Mouse (Mus musculus) heart, embryonic 11.5 days (tissue): ENCODE data around the gene Banp. TPM values are rescaled to one million over a fixed set of nuclear protein-coding genes. Genes with fewer than 3 reads are reported as not detected.

Experiments
- ATAC-seq: fragments of 200-750 bp; cut with Nextera tagmentation; replicated peaks from 2 replicates; pipeline ENCODE4 v1.8.0; 2017; ENCODE audit warnings: moderate library complexity; ENCODE audit not compliant: insufficient number of reproducible peaks, low FRiP score, low TSS enrichment
- H3K27ac ChIP-seq: fragments of 300-500 bp; sonication (generic); 2 replicates; pipeline ENCODE4 v1.5.1; 2014; ENCODE audit warnings: mild to moderate bottlenecking, low read depth, low read length
- H3K27me3 ChIP-seq: fragments of 300-500 bp; sonication (generic); 2 replicates; pipeline ENCODE4 v1.6.1; 2014; ENCODE audit warnings: mild to moderate bottlenecking, low read length, mixed read lengths; ENCODE audit not compliant: control insufficient read depth, insufficient read depth
- H3K36me3 ChIP-seq: fragments of 300-500 bp; sonication (generic); 2 replicates; pipeline ENCODE4 v1.6.1; 2014; ENCODE audit warnings: mild to moderate bottlenecking, low read length, moderate library complexity, mixed read lengths; ENCODE audit not compliant: control insufficient read depth, insufficient read depth
- H3K4me1 ChIP-seq: fragments of 300-500 bp; sonication (generic); 2 replicates; pipeline ENCODE4 v1.6.1; 2014; ENCODE audit warnings: low read length; ENCODE audit not compliant: control insufficient read depth, insufficient read depth
- H3K4me2 ChIP-seq: fragments of 300-500 bp; sonication (generic); 2 replicates; pipeline ENCODE4 v1.6.1; 2014; ENCODE audit warnings: mild to moderate bottlenecking, moderate library complexity
- H3K4me3 ChIP-seq: fragments of 300-500 bp; sonication (generic); 2 replicates; pipeline ENCODE4 v1.5.1; 2014; ENCODE audit warnings: low read depth, low read length
- H3K9ac ChIP-seq: fragments of 300-500 bp; sonication (generic); 2 replicates; pipeline ENCODE4 v1.6.1; 2014; ENCODE audit warnings: mild to moderate bottlenecking, low read depth, low read length, moderate library complexity
- H3K9me3 ChIP-seq: fragments of 300-500 bp; sonication (generic); replicated peaks from 2 replicates; pipeline ENCODE4 v1.6.1; 2016; ENCODE audit warnings: low read length; ENCODE audit not compliant: control insufficient read depth
- WGBS: fragments of 180-500 bp; shearing (Covaris S2); extraction: QIAGEN DNeasy Blood & Tissue Kit; methylation state at CpG from one replicate; pipeline ENCODE4 v1.1.7; 2014; ENCODE audit not compliant: insufficient replicate concordance; 5-methylcytosine and 5-hydroxymethylcytosine counted together
- polyA plus RNA-seq: library from polyadenylated mRNA; unstranded; fragments of >200 nt; fragmentation: Nextera tagmentation; extraction: Ambion mirVana; gene quantifications from 2 replicates; pipeline ENCODE4 v1.2.1, GENCODE M21; 2014

The Banp gene
- polyA plus RNA-seq, 1 experiment from 2014 or later, result 40.1 TPM

GRCm38 (mm10) chr8:122020050-122020771 is 70.7 kb downstream of the Banp start:
- Histone ChIP-seq H3K4me2 (no peak overlapping the region), H3K4me3 (no peak overlapping the region), H3K4me1 (peaks cover 34% of the 10 kb centered on the region), H3K27me3 (no peaks in the 10 kb centered on the region), H3K9ac (no peak overlapping the region), H3K9me3 (no peaks in the 10 kb centered on the region), H3K27ac (no peak overlapping the region), H3K36me3 (peaks cover 7% of the 10 kb centered on the region)
- 80% methylated on average over 8 of the region's 8 CpGs for WGBS
- ATAC-seq, result no peak

GRCm38 (mm10) chr8:122021725-122022124 is 72.2 kb downstream of the Banp start:
- H3K4me2 ChIP-seq, result no peak overlapping the region
- no peak overlapping the region for H3K4me3 ChIP-seq
- 77% methylated on average over 2 of the region's 2 CpGs for WGBS
- peaks cover 12% of the 10 kb centered on the region for H3K36me3 ChIP-seq
- no peak overlapping the region for H3K27ac ChIP-seq
- H3K27me3 ChIP-seq, result no peaks in the 10 kb centered on the region
- no peaks in the 10 kb centered on the region for H3K9me3 ChIP-seq
- no peak overlapping the region for H3K9ac ChIP-seq
- no peak for ATAC-seq
- H3K4me1 ChIP-seq, result peaks cover 20% of the 10 kb centered on the region

- no peak overlapping the region for H3K4me2 ChIP-seq
- no peak for ATAC-seq
- H3K27me3 ChIP-seq, result no peaks in the 10 kb centered on the region
- 81% methylated on average over 6 of the region's 6 CpGs for WGBS
- H3K9ac ChIP-seq, result no peak overlapping the region
- no peak overlapping the region for H3K27ac ChIP-seq
- no peaks in the 10 kb centered on the region for H3K9me3 ChIP-seq
- peaks cover 13% of the 10 kb centered on the region for H3K36me3 ChIP-seq
- peaks cover 19% of the 10 kb centered on the region for H3K4me1 ChIP-seq
- H3K4me3 ChIP-seq, result no peak overlapping the region
Observed at GRCm38 (mm10) chr8:122022274-122022673, 72.7 kb downstream of the Banp start.

DNA sequence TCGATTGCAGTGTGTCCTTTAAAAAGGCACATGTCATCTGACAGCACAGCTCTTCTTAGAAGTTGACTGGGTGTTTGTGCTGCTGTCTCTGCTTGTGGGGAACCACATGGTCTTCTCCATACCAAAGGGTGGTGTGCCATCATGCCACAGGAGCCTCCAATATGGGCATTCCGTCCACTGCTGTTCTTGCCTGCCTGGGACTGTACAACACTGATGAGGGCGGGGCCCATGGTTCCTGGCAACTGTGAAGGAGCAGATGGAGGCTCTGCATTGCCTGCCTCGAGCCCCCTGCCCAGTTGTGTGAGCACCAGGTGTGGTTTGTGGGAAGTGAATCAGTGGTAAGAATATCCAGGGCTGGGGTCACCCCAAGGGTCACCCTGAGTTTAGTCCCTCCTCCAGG is 73.2 kb downstream of the Banp start:
- H3K9me3 ChIP-seq, result no peaks in the 10 kb centered on the region
- H3K4me1 ChIP-seq, result peaks cover 19% of the 10 kb centered on the region
- no peak overlapping the region for H3K4me2 ChIP-seq
- H3K27ac ChIP-seq, result no peak overlapping the region
- no peak for ATAC-seq
- peaks cover 13% of the 10 kb centered on the region for H3K36me3 ChIP-seq
- no peaks in the 10 kb centered on the region for H3K27me3 ChIP-seq
- no peak overlapping the region for H3K9ac ChIP-seq
- H3K4me3 ChIP-seq, result no peak overlapping the region
- 84% methylated on average over 4 of the region's 4 CpGs for WGBS

DNA sequence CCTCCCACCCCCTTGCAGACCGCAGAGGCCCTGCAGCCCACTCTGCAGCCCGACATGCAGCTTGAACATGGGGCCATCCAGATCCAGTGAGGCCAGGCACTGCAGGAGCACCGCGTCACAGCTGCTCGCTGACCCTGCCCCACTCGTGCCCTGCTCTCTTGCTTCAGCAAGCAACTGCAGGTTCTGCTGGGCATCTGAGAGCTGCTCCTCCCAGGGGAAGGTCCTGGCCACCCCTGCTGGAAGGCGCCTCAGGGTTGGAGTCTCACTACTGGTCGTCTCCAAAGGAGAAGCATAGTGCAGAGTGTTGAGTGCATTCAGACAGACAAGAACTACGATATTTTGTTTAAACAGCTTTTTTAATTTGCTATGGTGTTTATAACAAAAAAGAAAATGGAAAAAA is 76.0 kb downstream of the Banp start:
- Histone ChIP-seq H3K9me3 (no peaks in the 10 kb centered on the region), H3K4me2 (no peak overlapping the region), H3K27ac (no peak overlapping the region), H3K9ac (no peak overlapping the region), H3K27me3 (no peaks in the 10 kb centered on the region), H3K4me1 (peaks cover 6% of the 10 kb centered on the region), H3K36me3 (peaks cover 13% of the 10 kb centered on the region), H3K4me3 (no peak overlapping the region)
- WGBS, result 90% methylated on average over 9 of the region's 9 CpGs
- no peak for ATAC-seq

GRCm38 (mm10) chr8:122028116-122028515 is 78.6 kb downstream of the Banp start:
- Histone ChIP-seq H3K36me3 (peaks cover 13% of the 10 kb centered on the region), H3K9me3 (no peaks in the 10 kb centered on the region), H3K27me3 (no peaks in the 10 kb centered on the region), H3K27ac (no peak overlapping the region), H3K4me1 (peaks cover 19% of the 10 kb centered on the region), H3K9ac (no peak overlapping the region), H3K4me2 (no peak overlapping the region), H3K4me3 (no peak overlapping the region)
- no peak for ATAC-seq
- WGBS, result 75% methylated on average over 4 of the region's 4 CpGs

DNA sequence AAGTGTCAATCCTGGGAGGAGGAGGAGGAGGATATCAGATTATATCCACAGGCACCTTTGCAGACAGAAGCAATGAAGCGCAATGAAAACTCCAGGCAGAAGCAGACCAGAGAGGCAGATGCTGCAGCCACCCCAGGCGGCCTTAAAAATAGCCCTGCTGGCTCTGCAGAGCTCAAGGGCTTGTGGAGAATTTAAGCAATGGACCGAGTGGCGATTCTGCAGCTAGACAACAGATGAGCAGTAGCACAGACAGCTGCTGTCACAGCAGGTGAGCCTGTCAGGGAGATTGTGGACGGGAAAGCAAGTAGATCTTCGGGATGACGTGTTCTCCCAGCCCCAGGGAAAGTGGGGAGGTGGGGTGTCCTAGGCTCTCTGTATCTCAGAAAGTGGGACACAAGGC is 81.4 kb downstream of the Banp start:
- H3K4me3 ChIP-seq, result no peak overlapping the region
- H3K27me3 ChIP-seq, result no peaks in the 10 kb centered on the region
- no peak overlapping the region for H3K27ac ChIP-seq
- no peak overlapping the region for H3K9ac ChIP-seq
- H3K4me2 ChIP-seq, result no peak overlapping the region
- 33% methylated on average over 7 of the region's 7 CpGs for WGBS
- no peaks in the 10 kb centered on the region for H3K9me3 ChIP-seq
- peaks cover 28% of the 10 kb centered on the region for H3K4me1 ChIP-seq
- peaks cover 7% of the 10 kb centered on the region for H3K36me3 ChIP-seq
- no peak for ATAC-seq

DNA sequence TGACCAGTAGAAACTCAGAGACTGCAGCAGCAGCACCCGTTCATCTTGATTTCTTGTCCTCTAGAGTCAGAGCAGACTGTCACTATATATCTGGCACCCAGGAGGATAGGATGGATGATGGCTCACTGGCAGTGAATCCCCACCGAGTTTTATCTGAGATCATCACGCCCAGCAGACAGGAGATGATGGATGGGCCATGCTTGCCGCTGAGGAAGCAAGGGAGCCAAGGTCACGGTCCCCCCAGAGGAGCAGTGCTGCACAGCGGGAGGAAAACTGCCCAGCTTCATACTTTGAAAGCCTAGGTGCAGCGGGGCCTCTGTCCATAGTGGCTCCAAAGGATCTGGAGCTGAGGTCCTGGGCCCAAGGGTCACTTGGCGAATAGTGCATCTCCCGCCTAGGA is 83.2 kb downstream of the Banp start:
- Histone ChIP-seq H3K4me1 (peaks cover 40% of the 10 kb centered on the region), H3K36me3 (no peaks in the 10 kb centered on the region), H3K4me3 (no peak overlapping the region), H3K4me2 (no peak overlapping the region), H3K9me3 (no peaks in the 10 kb centered on the region), H3K27me3 (no peaks in the 10 kb centered on the region), H3K9ac (no peak overlapping the region), H3K27ac (no peak overlapping the region)
- 34% methylated on average over 9 of the region's 9 CpGs for WGBS
- ATAC-seq, result no peak

DNA sequence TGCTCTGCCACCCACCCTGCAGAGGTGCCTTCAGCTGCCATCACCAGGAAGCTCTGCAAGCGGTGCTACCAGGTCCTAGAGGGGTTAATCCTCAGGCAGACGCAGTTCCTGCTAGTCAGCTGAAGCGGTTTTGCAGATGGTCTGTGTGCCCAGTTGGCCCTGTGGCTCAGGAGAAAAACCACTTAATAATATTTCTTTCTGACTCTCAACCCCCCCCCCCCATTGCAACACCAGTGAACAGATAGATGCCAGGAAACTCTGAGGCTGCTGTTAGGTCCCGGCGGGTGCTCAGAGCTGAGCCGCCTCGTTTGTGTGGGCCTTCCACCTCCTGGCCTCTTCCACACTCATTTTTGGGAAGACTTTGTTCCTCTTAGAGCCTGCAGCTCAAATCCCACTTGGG is 86.0 kb downstream of the Banp start:
- no peaks in the 10 kb centered on the region for H3K36me3 ChIP-seq
- H3K27ac ChIP-seq, result no peak overlapping the region; the same call in 1 of the 2 replicates
- H3K4me3 ChIP-seq, result no peak overlapping the region
- no peak overlapping the region for H3K9ac ChIP-seq
- no peaks in the 10 kb centered on the region for H3K9me3 ChIP-seq
- no peak for ATAC-seq
- no peaks in the 10 kb centered on the region for H3K27me3 ChIP-seq
- WGBS, result 80% methylated on average over 7 of the region's 7 CpGs
- no peak overlapping the region for H3K4me2 ChIP-seq
- peaks cover 37% of the 10 kb centered on the region for H3K4me1 ChIP-seq
